Mouse (Mus musculus): ENCODE data around the gene Gale. TPM values are rescaled to one million over a fixed set of nuclear protein-coding genes. Genes with fewer than 3 reads are reported as not detected.
A peak's percentile ranks its signal among the peaks of the same experiment; 100 is the strongest.
"Not testable (repeated sequence)": the region's sequence is repeated elsewhere in the genome, so short reads cannot be mapped to it uniquely, and the experiment has no call there.

Gene Gale
- total RNA-seq, 4 experiments from 2014 or later = 22.3 to 28.1 (median 26.3) TPM

- DNase-seq (ENCODE audit: low spot score in 2 of 2) = no peak
Observed at GRCm38 (mm10) chr4:135969070-135969750, 5.7 kb downstream of the Gale start.

- no peak for DNase-seq (ENCODE audit: low spot score in 2 of 2)
Observed at GRCm38 (mm10) chr4:135970585-135970984, 7.1 kb downstream of the Gale start.

GRCm38 (mm10) chr4:135971805-135972555, 8.5 kb downstream of the Gale start:
- no peak for DNase-seq (ENCODE audit: low spot score in 2 of 2)

GRCm38 (mm10) chr4:135972556-135972906, 9.0 kb downstream of the Gale start, which contains the start of gene Lypla2:
TSS of gene Lypla2 (minus strand) at chr4:135972626.
- DNase-seq (ENCODE audit: low spot score in 2 of 2) = peak; percentile 83 to 87

GRCm38 (mm10) chr4:135972911-135973811, 9.6 kb downstream of the Gale start:
- DNase-seq (ENCODE audit: low spot score in 2 of 2) = no peak

- DNase-seq (ENCODE audit: low spot score in 2 of 2) = no peak
Observed at GRCm38 (mm10) chr4:135976146-135976545, 12.6 kb downstream of the Gale start.

- not testable (repeated sequence) for DNase-seq (ENCODE audit: low spot score in 2 of 2)
Observed at GRCm38 (mm10) chr4:135980223-135980622, 16.7 kb downstream of the Gale start.

GRCm38 (mm10) chr4:135981524-135982063, 18.1 kb downstream of the Gale start:
- DNase-seq (ENCODE audit: low spot score in 2 of 2) = peak; percentile 82 to 85

- DNase-seq (ENCODE audit: low spot score in 2 of 2) = no peak
Observed at GRCm38 (mm10) chr4:135984556-135984955, 21.0 kb downstream of the Gale start.

GRCm38 (mm10) chr4:135985193-135985592, 21.7 kb downstream of the Gale start:
- no peak for DNase-seq (ENCODE audit: low spot score in 2 of 2)

GRCm38 (mm10) chr4:135985769-135986168, 22.2 kb downstream of the Gale start:
- DNase-seq (ENCODE audit: low spot score in 2 of 2) = no peak

GRCm38 (mm10) chr4:135986301-135986942, 22.9 kb downstream of the Gale start:
- DNase-seq (ENCODE audit: low spot score in 2 of 2) = no peak

GRCm38 (mm10) chr4:135986943-135987710, 23.6 kb downstream of the Gale start, which contains the start of gene Pithd1:
TSS of gene Pithd1 (minus strand) at chr4:135987264.
- DNase-seq (ENCODE audit: low spot score in 2 of 2) = peak; percentile 82 to 91

- no peak for DNase-seq (ENCODE audit: low spot score in 2 of 2)
Observed at GRCm38 (mm10) chr4:135987714-135988113, 24.2 kb downstream of the Gale start.

- DNase-seq (ENCODE audit: low spot score in 2 of 2) = no peak
Observed at GRCm38 (mm10) chr4:135993941-135994340, 30.4 kb downstream of the Gale start.

- no peak for DNase-seq (ENCODE audit: low spot score in 2 of 2)
Observed at GRCm38 (mm10) chr4:135995118-135995517, 31.6 kb downstream of the Gale start.

GRCm38 (mm10) chr4:136004107-136004675, 40.7 kb downstream of the Gale start:
- no peak for DNase-seq (ENCODE audit: low spot score in 2 of 2)

GRCm38 (mm10) chr4:136004921-136005320, 41.4 kb downstream of the Gale start:
- no peak for DNase-seq (ENCODE audit: low spot score in 2 of 2)

- no peak for DNase-seq (ENCODE audit: low spot score in 2 of 2)
Observed at GRCm38 (mm10) chr4:136006821-136007220, 43.3 kb downstream of the Gale start.

All from layer of hippocampus, adult 8-10 months (tissue).